Mouse (Mus musculus): Measurements from ENCODE around the gene Evi5. TPM values are rescaled to one million over a fixed set of nuclear protein-coding genes. Genes with fewer than 3 reads are reported as not detected.

The Evi5 gene
- polyA plus RNA-seq, 1 experiment, result 32.7 TPM

GRCm38 (mm10) chr5:107772049-107772448 is 102.9 kb downstream of the Evi5 start:
- no peak for TF ChIP-seq CTCF (IDR thresholded peaks at IDR 0.05; ENCODE audit: borderline replicate concordance, extremely low read depth, insufficient read depth, insufficient read length)
- no peak for TF ChIP-seq POLR2A (IDR thresholded peaks at IDR 0.05; ENCODE audit: borderline replicate concordance, extremely low read depth, insufficient read depth, insufficient read length, poor library complexity, severe bottlenecking)
- DNase-seq (ENCODE audit: low read depth), result no peak

DNA sequence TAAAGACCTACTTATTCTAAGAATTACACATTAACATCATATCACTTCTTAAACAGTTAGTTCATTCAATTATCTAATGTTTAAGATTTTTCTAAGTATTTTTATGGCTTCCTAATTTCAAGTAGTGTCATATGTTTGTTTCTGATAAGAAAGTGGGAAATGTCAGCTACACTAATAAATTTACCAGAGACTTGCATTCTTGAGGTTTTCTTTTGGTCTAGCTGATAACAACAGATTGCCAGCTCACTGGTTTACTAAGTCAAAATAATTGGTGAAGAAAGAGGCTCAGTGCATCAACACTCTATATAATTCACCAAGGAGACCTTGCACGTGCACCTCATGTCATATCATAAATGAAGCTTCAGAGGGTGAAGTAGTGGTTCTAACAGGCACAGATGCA is 106.7 kb downstream of the Evi5 start:
- no peak for DNase-seq (ENCODE audit: low read depth)
- no peak for TF ChIP-seq CTCF (IDR thresholded peaks at IDR 0.05; ENCODE audit: borderline replicate concordance, extremely low read depth, insufficient read depth, insufficient read length)
- no peak for TF ChIP-seq POLR2A (IDR thresholded peaks at IDR 0.05; ENCODE audit: borderline replicate concordance, extremely low read depth, insufficient read depth, insufficient read length, poor library complexity, severe bottlenecking)

- no peak for TF ChIP-seq CTCF (IDR thresholded peaks at IDR 0.05; ENCODE audit: borderline replicate concordance, extremely low read depth, insufficient read depth, insufficient read length)
- no peak for TF ChIP-seq POLR2A (IDR thresholded peaks at IDR 0.05; ENCODE audit: borderline replicate concordance, extremely low read depth, insufficient read depth, insufficient read length, poor library complexity, severe bottlenecking)
- DNase-seq (ENCODE audit: low read depth), result no peak
Measured at GRCm38 (mm10) chr5:107765946-107766345, 109.0 kb downstream of the Evi5 start.

GRCm38 (mm10) chr5:107764486-107764885 is 110.4 kb downstream of the Evi5 start:
- TF ChIP-seq CTCF (IDR thresholded peaks at IDR 0.05; ENCODE audit: borderline replicate concordance, extremely low read depth, insufficient read depth, insufficient read length) (no peak), POLR2A (IDR thresholded peaks at IDR 0.05; ENCODE audit: borderline replicate concordance, extremely low read depth, insufficient read depth, insufficient read length, poor library complexity, severe bottlenecking) (no peak)
- no peak for DNase-seq (ENCODE audit: low read depth)

DNA sequence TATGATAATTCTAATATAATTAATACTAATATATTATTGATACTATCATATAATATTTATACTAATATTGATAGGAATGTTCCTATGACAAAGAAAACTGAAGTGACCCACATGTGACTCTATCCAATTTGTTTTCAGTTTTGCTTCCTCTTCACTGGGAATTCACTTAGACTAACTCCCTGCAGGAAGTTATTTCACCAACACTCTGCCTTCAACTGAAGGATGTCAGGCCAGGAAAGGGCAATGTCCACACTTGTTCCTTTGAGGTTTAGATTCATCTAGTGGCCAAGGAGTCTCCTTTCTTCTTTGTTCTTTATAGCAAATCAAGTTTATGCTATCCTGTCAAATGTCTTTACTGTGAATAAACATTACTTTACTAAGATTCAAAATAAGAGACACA is 111.2 kb downstream of the Evi5 start:
- no peak for DNase-seq (ENCODE audit: low read depth)
- TF ChIP-seq CTCF (IDR thresholded peaks at IDR 0.05; ENCODE audit: borderline replicate concordance, extremely low read depth, insufficient read depth, insufficient read length) (no peak), POLR2A (IDR thresholded peaks at IDR 0.05; ENCODE audit: borderline replicate concordance, extremely low read depth, insufficient read depth, insufficient read length, poor library complexity, severe bottlenecking) (no peak)

- no peak for DNase-seq (ENCODE audit: low read depth)
Measured at GRCm38 (mm10) chr5:107759121-107759520, 115.8 kb downstream of the Evi5 start.

GRCm38 (mm10) chr5:107756072-107756471 is 118.8 kb downstream of the Evi5 start:
- DNase-seq (ENCODE audit: low read depth), result no peak
- no peak for TF ChIP-seq POLR2A (IDR thresholded peaks at IDR 0.05; ENCODE audit: borderline replicate concordance, extremely low read depth, insufficient read depth, insufficient read length, poor library complexity, severe bottlenecking)
- no peak for TF ChIP-seq CTCF (IDR thresholded peaks at IDR 0.05; ENCODE audit: borderline replicate concordance, extremely low read depth, insufficient read depth, insufficient read length)

More at GRCm38 (mm10) chr5:107759121-107759520, 115.8 kb downstream of the Evi5 start:
- TF ChIP-seq POLR2A (IDR thresholded peaks at IDR 0.05; ENCODE audit: borderline replicate concordance, extremely low read depth, insufficient read depth, insufficient read length, poor library complexity, severe bottlenecking) (no peak), CTCF (IDR thresholded peaks at IDR 0.05; ENCODE audit: borderline replicate concordance, extremely low read depth, insufficient read depth, insufficient read length) (no peak)

- no peak for DNase-seq (ENCODE audit: low read depth)
- no peak for TF ChIP-seq CTCF (IDR thresholded peaks at IDR 0.05; ENCODE audit: borderline replicate concordance, extremely low read depth, insufficient read depth, insufficient read length)
- TF ChIP-seq POLR2A (IDR thresholded peaks at IDR 0.05; ENCODE audit: borderline replicate concordance, extremely low read depth, insufficient read depth, insufficient read length, poor library complexity, severe bottlenecking), result no peak
Measured at GRCm38 (mm10) chr5:107754740-107755139, 120.2 kb downstream of the Evi5 start.

GRCm38 (mm10) chr5:107753656-107754055 is 121.3 kb downstream of the Evi5 start:
- TF ChIP-seq CTCF (IDR thresholded peaks at IDR 0.05; ENCODE audit: borderline replicate concordance, extremely low read depth, insufficient read depth, insufficient read length), result no peak
- TF ChIP-seq POLR2A (IDR thresholded peaks at IDR 0.05; ENCODE audit: borderline replicate concordance, extremely low read depth, insufficient read depth, insufficient read length, poor library complexity, severe bottlenecking), result no peak
- DNase-seq (ENCODE audit: low read depth), result no peak

DNA sequence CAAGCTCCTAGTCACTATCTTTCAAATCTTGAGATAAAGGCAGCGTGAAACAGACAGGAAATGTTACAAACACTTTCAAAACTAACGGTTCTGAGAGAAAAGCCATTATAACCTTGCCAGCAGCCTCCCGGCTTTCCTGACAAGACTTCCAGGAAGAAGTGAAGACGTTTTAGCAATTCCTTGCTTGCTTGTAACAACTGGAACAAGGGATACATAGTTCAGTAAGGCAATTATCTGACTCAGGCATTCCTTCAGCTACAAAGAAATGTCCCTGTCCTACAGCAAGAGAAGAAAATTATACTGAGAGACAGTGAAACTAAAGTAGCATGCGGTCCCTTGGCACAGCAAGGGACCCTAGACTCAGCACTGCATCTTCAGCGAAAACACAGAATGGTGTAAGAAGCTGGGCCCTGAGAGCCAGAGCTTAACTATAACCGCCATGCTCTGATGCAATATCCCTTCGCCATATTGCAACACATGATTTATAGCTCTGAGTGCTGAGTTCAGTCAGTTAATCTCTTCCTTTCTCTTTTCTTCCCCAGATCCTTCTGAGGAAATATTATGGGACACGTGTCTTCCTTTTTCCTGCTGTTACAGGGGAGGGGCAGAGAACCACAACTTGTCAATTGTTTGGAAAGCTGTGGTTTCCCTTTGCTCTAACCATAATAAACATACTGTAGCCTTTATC is 125.5 kb downstream of the Evi5 start:
- no peak for TF ChIP-seq POLR2A (IDR thresholded peaks at IDR 0.05; ENCODE audit: borderline replicate concordance, extremely low read depth, insufficient read depth, insufficient read length, poor library complexity, severe bottlenecking)
- no peak for TF ChIP-seq CTCF (IDR thresholded peaks at IDR 0.05; ENCODE audit: borderline replicate concordance, extremely low read depth, insufficient read depth, insufficient read length)

DNA sequence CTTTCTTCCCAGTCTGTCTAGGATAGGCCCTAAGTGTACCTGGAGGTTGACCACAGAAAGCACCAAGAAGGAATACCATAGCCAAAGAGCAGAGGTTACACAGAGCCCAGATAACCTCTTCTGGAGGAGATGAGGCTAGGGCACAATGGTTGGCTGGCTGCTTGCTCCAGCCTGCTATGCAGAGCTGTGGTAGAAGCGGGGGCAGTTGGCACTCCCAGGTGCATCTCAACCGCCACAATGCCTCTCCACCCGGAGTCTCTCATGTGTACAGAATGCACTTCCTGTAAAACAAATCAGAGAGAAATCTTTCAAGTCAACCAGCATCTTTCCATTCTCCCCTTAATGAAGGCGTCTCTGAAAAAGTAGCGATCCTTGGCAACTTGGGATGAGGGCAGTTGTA is 135.9 kb downstream of the Evi5 start:
- DNase-seq (ENCODE audit: low read depth), result no peak
- TF ChIP-seq POLR2A (IDR thresholded peaks at IDR 0.05; ENCODE audit: borderline replicate concordance, extremely low read depth, insufficient read depth, insufficient read length, poor library complexity, severe bottlenecking) (no peak), CTCF (IDR thresholded peaks at IDR 0.05; ENCODE audit: borderline replicate concordance, extremely low read depth, insufficient read depth, insufficient read length) (no peak)

More for the DNA sequence above, 125.5 kb downstream of the Evi5 start:
- DNase-seq (ENCODE audit: low read depth), result no peak

GRCm38 (mm10) chr5:107738296-107738695 is 136.6 kb downstream of the Evi5 start:
- TF ChIP-seq CTCF (IDR thresholded peaks at IDR 0.05; ENCODE audit: borderline replicate concordance, extremely low read depth, insufficient read depth, insufficient read length) (no peak), POLR2A (IDR thresholded peaks at IDR 0.05; ENCODE audit: borderline replicate concordance, extremely low read depth, insufficient read depth, insufficient read length, poor library complexity, severe bottlenecking) (no peak)
- DNase-seq (ENCODE audit: low read depth), result no peak
